Mouse (Mus musculus): ENCODE measurements around the gene Pla2g7. TPM values are rescaled to one million over a fixed set of nuclear protein-coding genes. Genes with fewer than 3 reads are reported as not detected.

Pla2g7 gene
- polyA plus RNA-seq, 1 experiment from 2014 or later, result 9.8 TPM

DNA sequence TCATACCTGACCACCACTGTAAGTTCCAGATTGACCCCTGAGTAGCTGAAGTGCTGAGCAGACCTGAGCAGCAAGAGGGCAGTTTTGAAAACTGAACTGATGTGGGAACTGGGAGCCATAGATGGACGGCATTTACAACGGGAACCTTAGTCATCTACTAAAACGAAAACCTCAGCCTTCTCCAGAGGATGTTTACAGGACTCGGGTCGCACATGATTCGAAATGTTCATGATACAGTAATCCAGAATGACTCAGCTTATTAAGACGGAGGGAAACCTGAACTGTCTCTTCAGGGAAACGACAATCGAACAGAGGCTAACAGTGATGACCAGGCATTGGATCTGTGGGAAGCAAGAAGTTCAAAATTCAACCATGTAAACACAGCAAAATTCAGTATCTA, 51.3 kb downstream of the Pla2g7 start:
- no peak overlapping the region for H3K27ac ChIP-seq (replicated peaks; ENCODE audit: low read depth, low read length)
- no peaks in the 10 kb centered on the region for H3K4me1 ChIP-seq (ENCODE audit: control insufficient read depth, insufficient read depth, low read length)
- WGBS, result 86% methylated on average over 9 of the region's 9 CpGs
- no peaks in the 10 kb centered on the region for H3K9me3 ChIP-seq (replicated peaks; ENCODE audit: control insufficient read depth, low read length)
- ATAC-seq (replicated peaks; ENCODE audit: insufficient number of reproducible peaks, low FRiP score, low TSS enrichment, low read depth) (no peak), DNase-seq (ENCODE audit: low spot score) (no peak)
- H3K36me3 ChIP-seq (replicated peaks; ENCODE audit: control insufficient read depth, insufficient read depth, low read depth, low read length), result no peaks in the 10 kb centered on the region
- H3K9ac ChIP-seq (replicated peaks; ENCODE audit: low read length), result no peak overlapping the region
- no peak overlapping the region for H3K4me3 ChIP-seq (ENCODE audit: low read depth, low read length)
- H3K27me3 ChIP-seq (ENCODE audit: control insufficient read depth, insufficient read depth, low read length), result no peaks in the 10 kb centered on the region
- H3K4me2 ChIP-seq (ENCODE audit: low read depth, low read length), result no peak overlapping the region

GRCm38 (mm10) chr17:43622076-43622475, 54.2 kb downstream of the Pla2g7 start:
- no peak for ATAC-seq (replicated peaks; ENCODE audit: insufficient number of reproducible peaks, low FRiP score, low TSS enrichment, low read depth)
- no peak for DNase-seq (ENCODE audit: low spot score)

GRCm38 (mm10) chr17:43628246-43628645, 60.3 kb downstream of the Pla2g7 start:
- Histone ChIP-seq H3K4me3 (ENCODE audit: low read depth, low read length) (no peak overlapping the region), H3K9ac (replicated peaks; ENCODE audit: low read length) (no peak overlapping the region), H3K4me1 (ENCODE audit: control insufficient read depth, insufficient read depth, low read length) (peaks cover 7% of the 10 kb centered on the region; the same call in 1 of the 2 replicates), H3K4me2 (ENCODE audit: low read depth, low read length) (no peak overlapping the region), H3K27ac (replicated peaks; ENCODE audit: low read depth, low read length) (no peak overlapping the region), H3K36me3 (replicated peaks; ENCODE audit: control insufficient read depth, insufficient read depth, low read depth, low read length) (no peaks in the 10 kb centered on the region), H3K9me3 (replicated peaks; ENCODE audit: control insufficient read depth, low read length) (no peaks in the 10 kb centered on the region), H3K27me3 (ENCODE audit: control insufficient read depth, insufficient read depth, low read length) (peaks cover 32% of the 10 kb centered on the region)
- 89% methylated on average over 10 of the region's 10 CpGs for WGBS
- ATAC-seq (replicated peaks; ENCODE audit: insufficient number of reproducible peaks, low FRiP score, low TSS enrichment, low read depth), result no peak
- no peak for DNase-seq (ENCODE audit: low spot score)

More at GRCm38 (mm10) chr17:43622076-43622475, 54.2 kb downstream of the Pla2g7 start:
- H3K36me3 ChIP-seq (replicated peaks; ENCODE audit: control insufficient read depth, insufficient read depth, low read depth, low read length), result no peaks in the 10 kb centered on the region
- H3K27ac ChIP-seq (replicated peaks; ENCODE audit: low read depth, low read length), result no peak overlapping the region
- no peak overlapping the region for H3K4me3 ChIP-seq (ENCODE audit: low read depth, low read length)
- WGBS, result 95% methylated on average over 10 of the region's 10 CpGs
- H3K9me3 ChIP-seq (replicated peaks; ENCODE audit: control insufficient read depth, low read length), result no peaks in the 10 kb centered on the region
- H3K9ac ChIP-seq (replicated peaks; ENCODE audit: low read length), result no peak overlapping the region
- no peaks in the 10 kb centered on the region for H3K27me3 ChIP-seq (ENCODE audit: control insufficient read depth, insufficient read depth, low read length)
- H3K4me1 ChIP-seq (ENCODE audit: control insufficient read depth, insufficient read depth, low read length), result no peaks in the 10 kb centered on the region
- H3K4me2 ChIP-seq (ENCODE audit: low read depth, low read length), result no peak overlapping the region

DNA sequence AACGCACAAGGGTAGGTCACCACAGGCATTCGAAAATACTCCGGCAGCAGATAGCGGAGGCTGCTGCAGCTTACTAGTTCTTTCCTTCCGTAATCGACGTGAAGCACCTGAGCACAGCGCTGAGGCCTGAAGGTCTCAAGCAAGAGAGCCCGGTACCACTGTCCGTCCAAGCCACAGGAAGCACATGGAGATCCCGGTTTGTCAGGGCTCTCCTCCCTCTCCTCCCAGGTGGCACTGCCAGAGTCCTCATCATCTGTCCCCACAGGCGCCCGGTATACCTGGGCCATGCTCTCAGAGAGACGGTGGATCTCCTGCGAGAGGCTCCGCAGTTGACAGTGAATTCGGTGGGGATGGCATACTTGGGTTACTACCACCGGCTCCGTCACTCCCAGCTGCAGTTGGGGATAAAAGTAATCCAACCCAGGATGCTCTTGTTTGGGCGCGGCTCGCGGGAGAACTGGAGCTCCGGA, 61.2 kb downstream of the Pla2g7 start:
- peaks cover 32% of the 10 kb centered on the region for H3K27me3 ChIP-seq (ENCODE audit: control insufficient read depth, insufficient read depth, low read length)
- peak overlapping the region; percentile 88 for H3K4me2 ChIP-seq (ENCODE audit: low read depth, low read length)
- no peaks in the 10 kb centered on the region for H3K36me3 ChIP-seq (replicated peaks; ENCODE audit: control insufficient read depth, insufficient read depth, low read depth, low read length)
- no peaks in the 10 kb centered on the region for H3K9me3 ChIP-seq (replicated peaks; ENCODE audit: control insufficient read depth, low read length)
- WGBS, result 17% methylated on average over 23 of the region's 24 CpGs
- no peak overlapping the region for H3K9ac ChIP-seq (replicated peaks; ENCODE audit: low read length)
- ATAC-seq (replicated peaks; ENCODE audit: insufficient number of reproducible peaks, low FRiP score, low TSS enrichment, low read depth), result no peak; the same call in 1 of the 2 replicates
- peaks cover 7% of the 10 kb centered on the region; the same call in 1 of the 2 replicates for H3K4me1 ChIP-seq (ENCODE audit: control insufficient read depth, insufficient read depth, low read length)
- no peak overlapping the region for H3K27ac ChIP-seq (replicated peaks; ENCODE audit: low read depth, low read length)
- DNase-seq (ENCODE audit: low spot score), result no peak
- no peak overlapping the region for H3K4me3 ChIP-seq (ENCODE audit: low read depth, low read length)

DNA sequence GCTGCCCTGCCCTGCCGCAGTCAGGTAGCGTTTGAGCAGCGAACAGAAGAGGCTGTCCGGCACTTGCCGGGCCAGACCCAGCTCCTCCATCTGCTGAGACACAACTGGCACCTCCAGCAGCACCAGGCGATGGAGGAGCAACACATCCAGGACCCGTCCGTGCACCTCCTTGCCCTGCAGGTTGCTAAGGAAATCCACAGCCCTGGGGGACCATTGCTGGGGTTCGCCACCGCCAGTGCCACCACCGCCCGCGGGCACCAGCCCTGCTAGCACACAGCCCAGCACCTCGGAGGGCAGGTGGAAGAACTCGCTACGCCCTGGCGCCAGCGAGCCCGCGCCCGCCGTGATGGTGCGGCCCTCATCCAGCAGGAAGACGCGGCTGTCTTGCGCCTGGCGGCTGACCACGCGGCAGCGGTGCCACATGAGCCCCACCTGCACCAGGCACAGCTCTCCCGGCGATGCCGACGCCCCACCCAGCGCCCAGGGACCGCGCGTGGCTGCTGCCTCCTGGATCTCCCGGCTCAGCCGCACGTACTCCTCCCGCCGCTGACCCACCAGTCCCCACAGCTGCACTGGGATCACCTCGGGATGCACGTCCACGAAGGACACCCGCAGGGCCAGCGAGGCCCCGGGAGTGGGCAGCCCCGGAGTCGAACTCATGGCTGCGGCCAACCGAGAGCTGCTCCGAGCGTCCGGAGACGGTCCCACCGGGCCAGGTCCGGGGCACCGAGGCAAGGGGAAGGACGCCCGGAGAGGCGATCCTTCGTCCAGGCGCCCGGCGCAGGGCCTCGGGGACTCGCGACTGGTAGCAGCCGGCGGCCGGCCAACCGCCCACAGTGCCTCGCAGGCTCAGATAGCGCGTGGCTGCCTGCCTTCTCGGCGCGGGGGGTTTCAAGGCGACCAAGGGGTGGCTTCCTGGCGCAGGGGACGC, 61.9 kb downstream of the Pla2g7 start, which contains the start of gene Tdrd6:
Gene Tdrd6 (minus strand): TSS at position 804 of the 931 bp plus-strand sequence.
- Histone ChIP-seq H3K27me3 (ENCODE audit: control insufficient read depth, insufficient read depth, low read length) (peaks cover 32% of the 10 kb centered on the region), H3K36me3 (replicated peaks; ENCODE audit: control insufficient read depth, insufficient read depth, low read depth, low read length) (no peaks in the 10 kb centered on the region), H3K9me3 (replicated peaks; ENCODE audit: control insufficient read depth, low read length) (no peaks in the 10 kb centered on the region), H3K27ac (replicated peaks; ENCODE audit: low read depth, low read length) (no peak within 1 kb of the TSS), H3K9ac (replicated peaks; ENCODE audit: low read length) (peak within 1 kb of the TSS; percentile 28), H3K4me2 (ENCODE audit: low read depth, low read length) (peak within 1 kb of the TSS; percentile 88), H3K4me3 (ENCODE audit: low read depth, low read length) (peak within 1 kb of the TSS; percentile 39), H3K4me1 (ENCODE audit: control insufficient read depth, insufficient read depth, low read length) (peaks cover 7% of the 10 kb centered on the region; the same call in 1 of the 2 replicates)
- ATAC-seq (replicated peaks; ENCODE audit: insufficient number of reproducible peaks, low FRiP score, low TSS enrichment, low read depth) (0 out of 2 replicates have a peak, but pooled peaks have one; percentile 52), DNase-seq (ENCODE audit: low spot score) (peak; percentile 18)
- 3% methylated on average over 80 of the region's 83 CpGs for WGBS

- Histone ChIP-seq H3K9ac (replicated peaks; ENCODE audit: low read length) (no peak overlapping the region), H3K4me1 (ENCODE audit: control insufficient read depth, insufficient read depth, low read length) (peaks cover 7% of the 10 kb centered on the region; the same call in 1 of the 2 replicates), H3K4me3 (ENCODE audit: low read depth, low read length) (peak overlapping the region; percentile 39), H3K27ac (replicated peaks; ENCODE audit: low read depth, low read length) (no peak overlapping the region), H3K27me3 (ENCODE audit: control insufficient read depth, insufficient read depth, low read length) (peaks cover 32% of the 10 kb centered on the region), H3K36me3 (replicated peaks; ENCODE audit: control insufficient read depth, insufficient read depth, low read depth, low read length) (no peaks in the 10 kb centered on the region), H3K9me3 (replicated peaks; ENCODE audit: control insufficient read depth, low read length) (no peaks in the 10 kb centered on the region), H3K4me2 (ENCODE audit: low read depth, low read length) (peak overlapping the region; percentile 88)
- DNase-seq (ENCODE audit: low spot score), result no peak
- WGBS, result 46% methylated on average over 13 of the region's 13 CpGs
- 0 out of 2 replicates have a peak, but pooled peaks have one; percentile 21 for ATAC-seq (replicated peaks; ENCODE audit: insufficient number of reproducible peaks, low FRiP score, low TSS enrichment, low read depth)
Measured at GRCm38 (mm10) chr17:43630427-43630760, 62.5 kb downstream of the Pla2g7 start.

DNA sequence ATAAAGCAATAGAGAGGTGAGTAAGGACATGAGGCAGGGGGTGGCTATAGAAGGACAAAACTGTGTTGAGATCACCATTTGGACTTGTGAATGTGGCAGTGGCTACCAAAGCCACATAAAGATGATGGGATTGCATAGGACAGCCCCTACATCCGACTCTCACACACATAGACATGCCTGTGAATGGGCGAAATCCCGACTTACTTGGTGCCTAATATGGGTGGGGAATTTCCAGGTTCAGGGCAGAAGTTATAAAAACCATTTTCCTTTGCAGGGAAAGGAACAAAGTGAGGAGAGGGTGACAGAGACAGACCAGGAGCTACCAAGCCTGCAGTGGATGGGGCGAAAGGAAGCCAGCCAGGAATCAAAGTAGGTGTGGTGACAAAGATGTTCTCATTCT, 69.2 kb downstream of the Pla2g7 start:
- no peaks in the 10 kb centered on the region; the same call in 1 of the 2 replicates for H3K36me3 ChIP-seq (replicated peaks; ENCODE audit: control insufficient read depth, insufficient read depth, low read depth, low read length)
- ATAC-seq (replicated peaks; ENCODE audit: insufficient number of reproducible peaks, low FRiP score, low TSS enrichment, low read depth) (no peak), DNase-seq (ENCODE audit: low spot score) (no peak)
- no peak overlapping the region for H3K9ac ChIP-seq (replicated peaks; ENCODE audit: low read length)
- H3K9me3 ChIP-seq (replicated peaks; ENCODE audit: control insufficient read depth, low read length), result no peaks in the 10 kb centered on the region
- no peak overlapping the region for H3K4me2 ChIP-seq (ENCODE audit: low read depth, low read length)
- no peaks in the 10 kb centered on the region for H3K27me3 ChIP-seq (ENCODE audit: control insufficient read depth, insufficient read depth, low read length)
- no peak overlapping the region for H3K27ac ChIP-seq (replicated peaks; ENCODE audit: low read depth, low read length)
- no peak overlapping the region for H3K4me3 ChIP-seq (ENCODE audit: low read depth, low read length)
- no peaks in the 10 kb centered on the region for H3K4me1 ChIP-seq (ENCODE audit: control insufficient read depth, insufficient read depth, low read length)
- WGBS, result 96% methylated on average over 4 of the region's 4 CpGs

DNA sequence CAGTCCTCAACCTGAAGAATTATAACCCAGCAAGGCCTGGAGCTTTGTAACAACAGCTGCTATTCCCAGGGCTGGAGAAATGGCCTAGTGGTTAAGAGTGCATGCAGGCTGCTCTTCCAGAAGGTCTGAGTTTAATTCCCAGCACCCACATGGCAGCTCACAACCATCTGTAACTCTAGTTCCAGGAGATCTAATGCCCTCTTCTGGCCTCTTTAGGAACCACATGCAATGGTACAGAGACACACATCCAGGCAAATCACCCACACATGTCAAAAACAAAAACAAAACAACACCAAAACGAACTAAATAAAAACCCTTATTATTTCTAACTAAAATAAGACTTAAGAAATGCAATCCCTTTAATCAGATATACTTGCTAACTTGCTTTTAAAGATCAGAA, 72.9 kb downstream of the Pla2g7 start:
- no peaks in the 10 kb centered on the region for H3K27me3 ChIP-seq (ENCODE audit: control insufficient read depth, insufficient read depth, low read length)
- H3K4me2 ChIP-seq (ENCODE audit: low read depth, low read length), result no peak overlapping the region
- DNase-seq (ENCODE audit: low spot score) (no peak), ATAC-seq (replicated peaks; ENCODE audit: insufficient number of reproducible peaks, low FRiP score, low TSS enrichment, low read depth) (no peak)
- H3K4me1 ChIP-seq (ENCODE audit: control insufficient read depth, insufficient read depth, low read length), result no peaks in the 10 kb centered on the region
- no peaks in the 10 kb centered on the region; the same call in 1 of the 2 replicates for H3K36me3 ChIP-seq (replicated peaks; ENCODE audit: control insufficient read depth, insufficient read depth, low read depth, low read length)
- WGBS, result 69% methylated on average over 1 of the region's 1 CpGs
- no peaks in the 10 kb centered on the region for H3K9me3 ChIP-seq (replicated peaks; ENCODE audit: control insufficient read depth, low read length)
- H3K9ac ChIP-seq (replicated peaks; ENCODE audit: low read length), result no peak overlapping the region
- no peak overlapping the region for H3K27ac ChIP-seq (replicated peaks; ENCODE audit: low read depth, low read length)
- no peak overlapping the region for H3K4me3 ChIP-seq (ENCODE audit: low read depth, low read length)
